14 mouse cellular contexts compared by ENCODE assay signal in genomic region chr8:52502396-52502795, GRCm38 (mm10).
DNase-seq lines count a peak whose midpoint lies in the region.
"Had no signal": no experiment of that assay in that cellular context is flagged by ENCODE, and none has a peak within 500 bp of the region (broad histone marks: within the 10 kb centered on the region; RNA-seq: fewer than 3 reads in every experiment).

No protein-coding gene starts in this region.

- peak; percentile 14 to 26 for DNase-seq in frontal cortex, adult 2 months (ENCODE audit: extremely low spot score in 1 of 2, low spot score in 1 of 2)
- no peak for DNase-seq in frontal cortex, postnatal 25 days (ENCODE audit: low spot score in 2 of 2)
- peak; percentile 1 to 32 for DNase-seq in right cerebral cortex, postnatal 36 days (ENCODE audit: low spot score in 2 of 2)
- no peak for DNase-seq in right cerebral cortex, postnatal 25 days
- DNase-seq in left cerebral cortex, postnatal 25 days (ENCODE audit: low spot score in 2 of 2), result peak; percentile 3 to 79
- no peak for DNase-seq in heart, postnatal 25 days (ENCODE audit: low spot score)
- no peak for DNase-seq in adrenal gland, postnatal 25 days
- DNase-seq: adrenal gland, postnatal 10 days; cerebellum, adult 18-20 months; cerebellum, adult 9-11 months; cerebellum, postnatal 36 days; gastrocnemius, postnatal 14 days; heart, adult 2 months; heart, postnatal 14 days had no signal

- intact Hi-C loops in left cerebral cortex, postnatal 25 days (cut with DNase I), result loop anchor here (5.0 kb wide), 2 partner anchors 70 to 130 kb away; no protein-coding TSS in a partner anchor
- intact Hi-C loops in heart, postnatal 25 days (cut with DNase I), result no loop called here

Comparison
In these comparisons a context has a peak if more than half of its experiments do, and no peak if none do; other contexts are left out.
1. DNase-seq: peak in frontal cortex, adult 2 months (2 of 2), right cerebral cortex, postnatal 36 days (2 of 2) and left cerebral cortex, postnatal 25 days (2 of 2); none in frontal cortex, postnatal 25 days (0 of 2), right cerebral cortex, postnatal 25 days (single experiment), heart, postnatal 25 days (single experiment) and adrenal gland, postnatal 25 days (single experiment).